Mouse (Mus musculus): ENCODE results near the gene Hist1h3c. TPM values are rescaled to one million over a fixed set of nuclear protein-coding genes. Genes with fewer than 3 reads are reported as not detected.
"Not testable (repeated sequence)": the region's sequence is repeated elsewhere in the genome, so short reads cannot be mapped to it uniquely, and the experiment has no call there.

Gene Hist1h3c
- polyA plus RNA-seq, 1 experiment from 2014 or later = 5.5 TPM

GRCm38 (mm10) chr13:23763242-23763585, 17.8 kb upstream of the Hist1h3c start:
- H3K9me3 ChIP-seq = no peaks in the 10 kb centered on the region
- peak overlapping the region; percentile 92 for H3K27ac ChIP-seq
- H3K4me1 ChIP-seq = peaks cover 15% of the 10 kb centered on the region
- peak overlapping the region; percentile 55 for H3K4me3 ChIP-seq (replicated peaks)
- peak overlapping the region; percentile 45; the same call in 1 of the 2 replicates for H3K9ac ChIP-seq
- H3K36me3 ChIP-seq = no peaks in the 10 kb centered on the region
- WGBS = under 1% methylated on average over 10 of the region's 10 CpGs
- H3K4me2 ChIP-seq = peak overlapping the region; percentile 89
- no peak for ATAC-seq (ENCODE audit: insufficient read depth, low FRiP score, low read depth)
- no peaks in the 10 kb centered on the region for H3K27me3 ChIP-seq (replicated peaks)

DNA sequence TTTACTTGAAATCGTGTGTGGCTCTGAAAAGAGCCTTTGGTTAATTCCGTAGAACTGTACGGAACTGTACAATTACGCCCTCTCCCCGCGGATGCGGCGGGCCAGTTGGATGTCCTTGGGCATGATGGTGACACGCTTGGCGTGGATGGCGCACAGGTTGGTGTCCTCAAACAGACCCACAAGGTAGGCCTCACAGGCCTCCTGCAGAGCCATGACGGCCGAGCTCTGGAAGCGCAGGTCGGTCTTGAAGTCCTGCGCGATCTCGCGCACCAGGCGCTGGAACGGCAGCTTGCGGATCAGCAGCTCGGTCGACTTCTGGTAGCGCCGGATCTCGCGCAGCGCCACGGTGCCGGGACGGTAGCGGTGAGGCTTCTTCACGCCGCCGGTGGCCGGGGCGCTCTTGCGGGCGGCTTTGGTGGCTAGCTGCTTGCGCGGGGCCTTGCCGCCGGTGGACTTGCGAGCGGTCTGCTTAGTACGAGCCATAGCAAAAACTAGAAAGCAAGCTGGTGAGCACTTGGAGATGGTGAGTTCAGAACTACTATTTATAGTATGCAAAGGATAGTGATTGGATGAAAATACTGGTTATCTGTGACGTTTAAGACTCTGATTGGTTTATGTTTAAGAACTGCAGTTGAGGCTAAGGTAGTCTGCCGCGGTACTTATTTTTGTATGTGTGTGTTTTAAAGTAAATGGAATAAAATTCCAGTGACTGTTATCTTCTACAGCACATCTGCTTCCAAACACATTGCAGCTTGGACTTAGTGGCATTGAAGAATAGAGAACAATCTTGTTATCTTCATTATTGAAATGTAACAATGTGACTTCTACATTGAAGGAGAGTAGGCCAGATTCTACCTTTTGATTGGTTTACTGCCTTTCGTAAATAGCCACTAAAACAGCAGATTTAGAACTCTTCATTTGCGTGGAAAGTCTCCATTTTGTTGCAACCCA, 16.7 kb upstream of the Hist1h3c start, which contains the start of gene Hist1h3a:
Gene Hist1h3a, minus strand, starts transcription at position 516 of the 951 bp plus-strand sequence.
- WGBS = under 1% methylated on average over 31 of the region's 52 CpGs
- Histone ChIP-seq H3K27ac (peak within 1 kb of the TSS; percentile 92), H3K4me3 (replicated peaks) (peak within 1 kb of the TSS; percentile 55), H3K9ac (peak within 1 kb of the TSS; percentile 45; the same call in 1 of the 2 replicates), H3K4me1 (peaks cover 18% of the 10 kb centered on the region), H3K4me2 (peak within 1 kb of the TSS; percentile 89)
- ATAC-seq (ENCODE audit: insufficient read depth, low FRiP score, low read depth) = peak; percentile 68
- not testable (repeated sequence) for H3K27me3 ChIP-seq (replicated peaks); H3K9me3 ChIP-seq; H3K36me3 ChIP-seq

DNA sequence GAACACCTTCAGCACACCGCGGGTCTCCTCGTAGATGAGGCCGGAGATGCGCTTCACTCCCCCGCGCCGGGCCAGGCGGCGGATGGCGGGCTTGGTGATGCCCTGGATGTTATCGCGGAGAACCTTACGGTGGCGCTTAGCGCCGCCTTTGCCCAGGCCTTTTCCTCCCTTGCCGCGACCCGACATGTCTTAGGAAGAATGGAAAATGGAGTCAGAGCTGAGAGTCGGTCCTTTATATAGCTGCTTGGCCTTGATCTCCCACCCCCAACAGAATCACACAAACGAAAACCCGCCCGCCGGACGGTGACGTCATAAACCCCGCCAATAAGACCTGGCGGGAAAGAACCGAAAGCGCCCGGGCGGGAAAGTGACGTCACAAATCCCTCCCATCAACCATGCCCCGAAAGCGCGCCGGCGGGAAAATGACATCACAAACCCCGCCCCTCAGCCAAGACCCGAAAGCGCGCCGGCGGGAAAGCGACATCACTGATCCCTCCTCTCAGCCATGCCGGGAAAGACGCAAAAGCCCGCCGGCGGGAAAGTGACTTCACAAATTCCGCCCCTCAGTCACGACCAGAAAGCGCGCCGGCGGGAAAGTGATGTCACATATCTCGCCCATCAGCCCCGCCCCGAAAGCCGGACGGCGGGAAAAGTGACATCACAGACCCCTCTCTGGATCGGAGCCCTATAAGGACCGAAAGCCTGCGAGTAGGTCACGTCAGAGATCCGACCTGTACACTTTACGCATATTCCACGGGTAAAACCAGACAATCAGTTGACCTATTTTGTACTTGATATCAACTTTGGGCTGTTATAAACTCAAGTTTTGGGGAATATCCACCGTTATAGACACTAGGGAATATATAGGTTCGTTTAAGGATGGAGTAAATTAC, 15.8 kb upstream of the Hist1h3c start, which contains the start of gene Hist1h4a:
Gene Hist1h4a, minus strand, starts transcription at position 259 of the 893 bp plus-strand sequence.
- Histone ChIP-seq H3K36me3 (no peaks in the 10 kb centered on the region), H3K27ac (peak within 1 kb of the TSS; percentile 92), H3K27me3 (replicated peaks) (no peaks in the 10 kb centered on the region), H3K4me1 (peaks cover 18% of the 10 kb centered on the region), H3K4me3 (replicated peaks) (peak within 1 kb of the TSS; percentile 44), H3K4me2 (peak within 1 kb of the TSS; percentile 89), H3K9ac (peak within 1 kb of the TSS; percentile 45), H3K9me3 (no peaks in the 10 kb centered on the region)
- peak; percentile 63 for ATAC-seq (ENCODE audit: insufficient read depth, low FRiP score, low read depth)
- under 1% methylated on average over 69 of the region's 72 CpGs for WGBS

GRCm38 (mm10) chr13:23760240-23760971, 15.0 kb upstream of the Hist1h3c start:
- WGBS = 2% methylated on average over 26 of the region's 27 CpGs
- H3K36me3 ChIP-seq = no peaks in the 10 kb centered on the region
- H3K4me1 ChIP-seq = peaks cover 18% of the 10 kb centered on the region
- peak overlapping the region; percentile 89 for H3K4me2 ChIP-seq
- peak overlapping the region; percentile 92 for H3K27ac ChIP-seq
- no peaks in the 10 kb centered on the region for H3K9me3 ChIP-seq
- H3K27me3 ChIP-seq (replicated peaks) = no peaks in the 10 kb centered on the region
- H3K9ac ChIP-seq = peak overlapping the region; percentile 45
- peak overlapping the region; percentile 44 for H3K4me3 ChIP-seq (replicated peaks)
- no peak; the same call in 1 of the 2 replicates for ATAC-seq (ENCODE audit: insufficient read depth, low FRiP score, low read depth)

GRCm38 (mm10) chr13:23759916-23760239, 14.5 kb upstream of the Hist1h3c start:
- Histone ChIP-seq H3K4me2 (peak overlapping the region; percentile 89), H3K9me3 (no peaks in the 10 kb centered on the region), H3K36me3 (no peaks in the 10 kb centered on the region), H3K27me3 (replicated peaks) (no peaks in the 10 kb centered on the region), H3K27ac (peak overlapping the region; percentile 92), H3K4me3 (replicated peaks) (peak overlapping the region; percentile 44; the same call in 1 of the 2 replicates), H3K9ac (peak overlapping the region; percentile 9; the same call in 1 of the 2 replicates), H3K4me1 (peaks cover 18% of the 10 kb centered on the region)
- no peak for ATAC-seq (ENCODE audit: insufficient read depth, low FRiP score, low read depth)
- 65% methylated on average over 1 of the region's 1 CpGs for WGBS

DNA sequence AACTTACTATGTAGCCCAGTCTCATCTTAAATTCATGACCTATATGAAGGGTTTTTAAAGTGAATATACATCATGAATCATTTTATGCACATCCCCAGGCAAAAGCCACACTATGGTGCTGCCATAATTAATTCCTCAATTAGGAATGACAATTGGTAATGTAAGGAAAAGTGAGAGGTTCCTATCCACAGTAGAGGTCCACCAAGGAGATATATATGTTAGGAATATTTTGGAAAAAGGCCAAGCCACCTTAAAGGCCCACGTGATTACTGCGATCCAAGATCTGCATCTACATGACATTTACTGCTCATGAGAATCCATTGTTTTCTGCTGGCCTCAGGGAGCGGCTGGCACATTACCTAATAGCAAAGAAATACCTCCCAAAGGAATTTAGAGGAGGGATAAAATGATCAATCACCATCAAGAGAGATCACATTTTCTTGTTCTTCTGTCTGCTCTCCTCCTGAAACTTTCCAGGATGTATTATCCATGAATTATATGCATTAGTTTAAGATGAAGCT, 13.9 kb upstream of the Hist1h3c start:
- H3K4me2 ChIP-seq = no peak overlapping the region

DNA sequence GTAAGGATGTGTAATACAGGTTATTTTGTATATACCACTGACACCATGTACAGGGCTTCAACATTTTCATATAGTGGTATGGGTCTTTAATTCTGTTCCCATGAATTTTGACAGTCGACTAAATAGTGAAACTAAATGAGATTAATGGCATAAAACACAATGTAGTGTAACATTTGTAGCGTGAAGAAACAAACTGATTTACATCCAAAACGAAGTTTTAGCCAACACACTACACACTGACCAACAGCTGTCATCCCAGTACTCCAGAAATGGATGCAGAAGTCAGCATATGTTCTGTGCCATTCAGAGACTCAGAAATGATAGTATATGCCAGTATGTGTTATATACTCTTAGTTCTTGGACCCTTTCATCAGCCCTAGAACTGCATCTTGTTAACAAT, 12.5 kb upstream of the Hist1h3c start:
- Histone ChIP-seq H3K27me3 (replicated peaks) (no peaks in the 10 kb centered on the region), H3K27ac (peak overlapping the region; percentile 31; the same call in 1 of the 2 replicates), H3K4me3 (replicated peaks) (no peak overlapping the region), H3K9ac (no peak overlapping the region), H3K4me1 (peaks cover 9% of the 10 kb centered on the region; the same call in 1 of the 2 replicates), H3K4me2 (peak overlapping the region; percentile 62; the same call in 1 of the 2 replicates), H3K9me3 (no peaks in the 10 kb centered on the region), H3K36me3 (no peaks in the 10 kb centered on the region)
- 43% methylated on average over 3 of the region's 3 CpGs for WGBS
- no peak for ATAC-seq (ENCODE audit: insufficient read depth, low FRiP score, low read depth)

More for the DNA sequence above, 13.9 kb upstream of the Hist1h3c start:
- WGBS = 70% methylated on average over 3 of the region's 3 CpGs
- H3K36me3 ChIP-seq = no peaks in the 10 kb centered on the region
- no peak overlapping the region for H3K9ac ChIP-seq
- H3K27ac ChIP-seq = peak overlapping the region; percentile 92; the same call in 1 of the 2 replicates
- no peaks in the 10 kb centered on the region for H3K27me3 ChIP-seq (replicated peaks)
- ATAC-seq (ENCODE audit: insufficient read depth, low FRiP score, low read depth) = no peak
- H3K9me3 ChIP-seq = no peaks in the 10 kb centered on the region
- H3K4me1 ChIP-seq = peaks cover 16% of the 10 kb centered on the region
- H3K4me3 ChIP-seq (replicated peaks) = no peak overlapping the region

GRCm38 (mm10) chr13:23757211-23757773, 11.9 kb upstream of the Hist1h3c start:
- 1% methylated on average over 22 of the region's 23 CpGs for WGBS
- no peak for ATAC-seq (ENCODE audit: insufficient read depth, low FRiP score, low read depth)
- H3K36me3 ChIP-seq = no peaks in the 10 kb centered on the region

GRCm38 (mm10) chr13:23756790-23757189, 11.4 kb upstream of the Hist1h3c start, which contains the start of gene Hist1h4b:
Gene Hist1h4b, plus strand, starts transcription at chr13:23757013.
- ATAC-seq (ENCODE audit: insufficient read depth, low FRiP score, low read depth) = peak; percentile 81
- peaks cover 9% of the 10 kb centered on the region; the same call in 1 of the 2 replicates for H3K4me1 ChIP-seq
- no peaks in the 10 kb centered on the region for H3K36me3 ChIP-seq
- peak within 1 kb of the TSS; percentile 62 for H3K4me2 ChIP-seq
- peak within 1 kb of the TSS; percentile 42 for H3K4me3 ChIP-seq (replicated peaks)
- H3K9me3 ChIP-seq = no peaks in the 10 kb centered on the region
- peak within 1 kb of the TSS; percentile 88 for H3K27ac ChIP-seq
- WGBS = 0% methylated on average over 17 of the region's 22 CpGs
- H3K27me3 ChIP-seq (replicated peaks) = no peaks in the 10 kb centered on the region
- H3K9ac ChIP-seq = 0 out of 2 replicates have a peak within 1 kb of the TSS, but pooled peaks have one; percentile 29

More at GRCm38 (mm10) chr13:23757211-23757773, 11.9 kb upstream of the Hist1h3c start:
- Histone ChIP-seq H3K27ac (peak overlapping the region; percentile 88), H3K4me1 (peaks cover 9% of the 10 kb centered on the region; the same call in 1 of the 2 replicates), H3K9ac (0 out of 2 replicates have a peak overlapping the region, but pooled peaks have one; percentile 29), H3K27me3 (replicated peaks) (no peaks in the 10 kb centered on the region), H3K4me3 (replicated peaks) (peak overlapping the region; percentile 42), H3K4me2 (peak overlapping the region; percentile 62), H3K9me3 (no peaks in the 10 kb centered on the region)

- Histone ChIP-seq H3K4me3 (replicated peaks) (no peak overlapping the region), H3K27ac (no peak overlapping the region)
- no peak for ATAC-seq (ENCODE audit: insufficient read depth, low FRiP score, low read depth)
These were observed 9.6 kb upstream of the Hist1h3c start for GRCm38 (mm10) chr13:23755000-23755399.

More at GRCm38 (mm10) chr13:23755000-23755399, 9.6 kb upstream of the Hist1h3c start:
- Histone ChIP-seq H3K9me3 (no peaks in the 10 kb centered on the region), H3K4me2 (no peak overlapping the region), H3K9ac (no peak overlapping the region), H3K36me3 (no peaks in the 10 kb centered on the region), H3K27me3 (replicated peaks) (no peaks in the 10 kb centered on the region), H3K4me1 (peaks cover 5% of the 10 kb centered on the region; the same call in 1 of the 2 replicates)
